Comparison of ENCODE assay signal across 8 mouse cellular contexts in the genomic region with DNA sequence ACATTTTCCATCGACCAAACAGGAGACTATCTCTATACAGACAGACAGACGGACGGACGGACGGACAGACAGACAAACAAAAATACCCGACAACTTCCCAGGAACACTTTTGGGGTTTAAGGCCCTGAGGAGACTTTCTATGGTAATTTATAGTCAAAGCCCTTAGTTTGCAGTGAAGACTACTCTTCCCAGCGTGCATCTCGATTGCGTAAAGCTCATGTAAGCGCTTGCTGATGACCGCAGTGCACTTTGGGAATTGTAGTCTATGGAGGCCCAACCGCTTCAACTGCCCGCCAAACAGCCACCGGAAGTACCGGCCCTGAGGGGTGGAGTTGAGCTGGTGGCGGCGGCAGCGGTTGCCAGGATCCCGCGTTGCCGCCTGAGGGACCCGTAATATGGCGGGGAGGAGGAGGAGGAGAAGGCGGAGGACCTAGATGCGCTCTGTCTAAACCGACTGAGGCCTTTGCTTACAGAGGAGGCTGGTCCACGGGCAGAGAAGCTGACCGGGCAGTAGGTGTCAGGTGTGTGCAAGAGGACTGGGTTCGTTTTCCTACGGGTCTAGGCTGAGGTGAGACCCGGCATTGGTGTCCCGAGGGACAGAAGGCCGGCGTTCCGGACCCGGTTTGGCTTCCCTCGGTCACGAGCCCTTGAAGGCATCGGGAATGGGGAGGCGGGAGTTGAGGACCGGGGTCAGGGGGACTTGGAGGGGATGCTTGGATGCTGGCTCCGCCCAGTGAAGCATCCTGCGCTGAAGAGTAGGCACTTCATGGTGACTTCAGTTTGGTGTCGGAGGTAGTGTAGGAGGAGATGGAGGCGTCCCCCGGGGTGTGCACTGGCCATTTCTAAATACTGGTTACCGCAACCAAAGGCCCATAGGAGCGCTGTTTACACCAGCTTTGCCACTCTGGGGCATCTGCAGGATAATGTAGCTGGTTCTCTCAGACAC. TPM values are rescaled to one million over a fixed set of nuclear protein-coding genes. Genes with fewer than 3 reads are reported as not detected.
DNase-seq lines count a peak whose midpoint lies in the region; ATAC-seq and TF ChIP-seq lines count a peak whose summit lies in the region.

A gene (plus strand): TSS at position 325 of the 946 bp plus-strand sequence.

- peak; percentile 83 for DNase-seq in gastrocnemius, postnatal 10 days
- peak; percentile 95 for DNase-seq in left cerebral cortex, postnatal 10 days (ENCODE audit: extremely low spot score in 1 of 2, low spot score in 2 of 2)
- DNase-seq in right cerebral cortex, postnatal 25 days = peak; percentile 94
- DNase-seq in urinary bladder, postnatal 4 days (ENCODE audit: low spot score in 2 of 2) = peak; percentile 88 to 90

- ATAC-seq in activated CD4-positive, CD25-positive, alpha-beta regulatory T cell, adult 4 months = peak; percentile 100
- ATAC-seq in inflammation-experienced regulatory T-cells, adult 6 months = peak; percentile 100
- ATAC-seq in megakaryocyte-erythroid progenitor cell, adult 5-6 weeks (replicated peaks; ENCODE audit: low FRiP score, low TSS enrichment, poor library complexity, severe bottlenecking) = peak; percentile 98

- H3K4me3 ChIP-seq in cortical plate, adult 2 months (ENCODE audit: insufficient read depth, low read length) = peak within 1 kb of the TSS; percentile 91

- H3K4me1 ChIP-seq in cortical plate, adult 2 months (ENCODE audit: control insufficient read depth, insufficient read depth, low read length) = peaks cover 2% of the 10 kb centered on the region

- intact Hi-C loops in left cerebral cortex, postnatal 10 days (cut with DNase I) = no loop called here

- no peak for TF ChIP-seq CTCF in cortical plate, adult 2 months (IDR thresholded peaks at IDR 0.05; ENCODE audit: extremely low read depth, insufficient read depth, low read length)

- TF ChIP-seq POLR2A in cortical plate, adult 2 months (IDR thresholded peaks at IDR 0.05; ENCODE audit: extremely low read depth, insufficient read depth, low read length) = peak; percentile 75; the same call in 1 of the 2 replicates

- 0 out of 2 replicates have a peak within 1 kb of the TSS, but pooled peaks have one; percentile 9 for H3K27ac ChIP-seq in cortical plate, adult 2 months (ENCODE audit: insufficient read depth, low read length)

RNA-seq across cellular contexts. Expression of the gene that starts here (rescaled TPM):
- polyA plus RNA-seq in activated CD4-positive, CD25-positive, alpha-beta regulatory T cell, adult 4 months (2017; shearing (Covaris generic)) = 1 to 10 TPM; 3.6 to 5.3 TPM
- polyA plus RNA-seq in cortical plate, adult 2 months (2012; rRNA removed) = 54.9 and 56.4 TPM in 2 replicates
- total RNA-seq in gastrocnemius, postnatal 10 days (2021) = 1 to 10 TPM; 4.0 to 5.5 TPM
- 1 to 10 TPM; 3.5 to 8.4 (median 5.1) TPM for polyA plus RNA-seq in inflammation-experienced regulatory T-cells, adult 6 months (2017; shearing (Covaris generic))
- total RNA-seq in left cerebral cortex, postnatal 10 days (2021) = 10 to 100 TPM; 35.4 to 38.7 TPM
- total RNA-seq in megakaryocyte-erythroid progenitor cell, adult 5-6 weeks (2014; fragmentation: Nextera tagmentation) = 21.4 and 49.6 TPM in 2 replicates
- 27.0 and 37.0 TPM in 2 replicates for total RNA-seq in megakaryocyte-erythroid progenitor cell, adult 5-6 weeks (2017)

Comparison
In these comparisons a context has a peak if more than half of its experiments do, and no peak if none do; other contexts are left out.
1. Peak in every context shown above with its lines: DNase-seq, ATAC-seq, H3K4me3 ChIP-seq and H3K27ac ChIP-seq.